Mouse (Mus musculus): Measurements from ENCODE around the gene Lurap1l.

The Lurap1l gene

GRCm38 (mm10) chr4:80910481-80910870 lies at the start of gene Lurap1l:
TSS of gene Lurap1l (plus strand) at chr4:80910646.
- Histone ChIP-seq H3K36me3 (ENCODE audit: control insufficient read depth, insufficient read depth, low read length, poor library complexity, severe bottlenecking) (no peaks in the 10 kb centered on the region), H3K27me3 (ENCODE audit: control insufficient read depth, insufficient read depth, low read length, poor library complexity, severe bottlenecking) (no peaks in the 10 kb centered on the region)
- no peak for DNase-seq (ENCODE audit: low read depth, low spot score)

GRCm38 (mm10) chr4:80862962-80863361 lies 47.5 kb upstream of the Lurap1l start:
- Histone ChIP-seq H3K36me3 (ENCODE audit: control insufficient read depth, insufficient read depth, low read length, poor library complexity, severe bottlenecking) (no peaks in the 10 kb centered on the region), H3K27me3 (ENCODE audit: control insufficient read depth, insufficient read depth, low read length, poor library complexity, severe bottlenecking) (no peaks in the 10 kb centered on the region)
- DNase-seq (ENCODE audit: low read depth, low spot score): no peak

GRCm38 (mm10) chr4:80863906-80864305 lies 46.5 kb upstream of the Lurap1l start:
- DNase-seq (ENCODE audit: low read depth, low spot score): no peak
- no peaks in the 10 kb centered on the region for H3K27me3 ChIP-seq (ENCODE audit: control insufficient read depth, insufficient read depth, low read length, poor library complexity, severe bottlenecking)
- H3K36me3 ChIP-seq (ENCODE audit: control insufficient read depth, insufficient read depth, low read length, poor library complexity, severe bottlenecking): no peaks in the 10 kb centered on the region

- Histone ChIP-seq H3K36me3 (ENCODE audit: control insufficient read depth, insufficient read depth, low read length, poor library complexity, severe bottlenecking) (no peaks in the 10 kb centered on the region), H3K27me3 (ENCODE audit: control insufficient read depth, insufficient read depth, low read length, poor library complexity, severe bottlenecking) (no peaks in the 10 kb centered on the region)
- DNase-seq (ENCODE audit: low read depth, low spot score): no peak
These were observed 45.9 kb upstream of the Lurap1l start for GRCm38 (mm10) chr4:80864511-80864922.

DNA sequence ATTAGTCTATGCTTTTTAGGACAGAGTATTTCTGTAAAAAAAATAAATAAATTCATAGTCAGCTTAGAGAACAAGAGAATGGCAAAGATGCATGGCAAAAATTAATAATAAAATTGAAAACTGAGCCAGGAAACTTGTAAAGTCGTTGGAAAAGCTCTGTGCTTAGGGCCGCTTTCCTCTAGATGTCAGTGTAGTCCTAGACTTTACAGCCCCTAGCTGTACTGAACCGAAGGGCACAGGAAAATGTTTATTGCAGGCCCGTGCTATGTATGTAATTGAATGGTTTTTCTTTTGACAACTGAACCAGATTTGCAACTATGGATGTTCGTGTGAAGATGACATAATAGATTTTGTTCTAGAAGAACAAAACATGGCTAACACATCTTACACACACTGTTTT lies 44.4 kb upstream of the Lurap1l start:
- Histone ChIP-seq H3K27me3 (ENCODE audit: control insufficient read depth, insufficient read depth, low read length, poor library complexity, severe bottlenecking) (no peaks in the 10 kb centered on the region), H3K36me3 (ENCODE audit: control insufficient read depth, insufficient read depth, low read length, poor library complexity, severe bottlenecking) (no peaks in the 10 kb centered on the region)
- DNase-seq (ENCODE audit: low read depth, low spot score): no peak

- no peaks in the 10 kb centered on the region for H3K27me3 ChIP-seq (ENCODE audit: control insufficient read depth, insufficient read depth, low read length, poor library complexity, severe bottlenecking)
- no peaks in the 10 kb centered on the region for H3K36me3 ChIP-seq (ENCODE audit: control insufficient read depth, insufficient read depth, low read length, poor library complexity, severe bottlenecking)
- DNase-seq (ENCODE audit: low read depth, low spot score): no peak
These were observed 40.8 kb upstream of the Lurap1l start for GRCm38 (mm10) chr4:80869598-80869997.

DNA sequence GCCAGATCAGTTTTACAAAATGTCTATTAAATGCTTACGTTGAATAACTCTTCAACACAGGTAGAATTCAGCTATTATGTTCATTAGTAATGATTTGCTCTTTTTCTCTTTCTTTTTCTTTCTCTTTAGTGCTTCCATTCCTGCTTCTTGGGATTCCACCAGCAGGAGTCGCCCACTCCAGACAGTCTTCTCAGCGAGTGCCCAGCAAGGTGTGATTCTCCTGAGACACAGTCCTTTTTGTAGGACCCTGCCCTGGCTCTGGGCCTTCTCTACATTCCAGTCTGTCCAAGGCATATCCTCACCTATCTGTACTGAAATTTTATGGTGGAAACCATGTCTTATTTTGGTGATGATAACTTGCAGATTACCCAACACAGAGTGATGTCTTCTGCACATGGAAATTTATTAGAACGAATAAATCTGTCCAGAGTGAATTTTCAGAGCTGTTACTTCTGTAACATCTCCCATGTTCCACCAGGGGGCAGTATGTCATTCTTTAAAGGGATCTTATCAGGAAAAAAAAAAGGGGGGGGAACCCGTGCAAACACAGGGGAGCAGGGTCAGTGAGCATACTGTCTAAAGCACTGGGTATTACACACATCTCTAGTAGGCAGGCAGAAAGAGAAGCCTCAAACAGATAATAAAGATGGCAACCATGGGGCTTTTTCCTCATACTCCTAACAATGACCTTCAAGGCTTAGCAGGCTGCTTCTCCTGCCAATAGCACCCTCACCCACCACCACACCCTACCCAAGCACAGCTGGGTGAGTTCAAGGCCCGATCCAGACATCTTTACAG lies 37.4 kb upstream of the Lurap1l start:
- no peaks in the 10 kb centered on the region for H3K36me3 ChIP-seq (ENCODE audit: control insufficient read depth, insufficient read depth, low read length, poor library complexity, severe bottlenecking)
- no peak for DNase-seq (ENCODE audit: low read depth, low spot score)
- no peaks in the 10 kb centered on the region for H3K27me3 ChIP-seq (ENCODE audit: control insufficient read depth, insufficient read depth, low read length, poor library complexity, severe bottlenecking)

DNA sequence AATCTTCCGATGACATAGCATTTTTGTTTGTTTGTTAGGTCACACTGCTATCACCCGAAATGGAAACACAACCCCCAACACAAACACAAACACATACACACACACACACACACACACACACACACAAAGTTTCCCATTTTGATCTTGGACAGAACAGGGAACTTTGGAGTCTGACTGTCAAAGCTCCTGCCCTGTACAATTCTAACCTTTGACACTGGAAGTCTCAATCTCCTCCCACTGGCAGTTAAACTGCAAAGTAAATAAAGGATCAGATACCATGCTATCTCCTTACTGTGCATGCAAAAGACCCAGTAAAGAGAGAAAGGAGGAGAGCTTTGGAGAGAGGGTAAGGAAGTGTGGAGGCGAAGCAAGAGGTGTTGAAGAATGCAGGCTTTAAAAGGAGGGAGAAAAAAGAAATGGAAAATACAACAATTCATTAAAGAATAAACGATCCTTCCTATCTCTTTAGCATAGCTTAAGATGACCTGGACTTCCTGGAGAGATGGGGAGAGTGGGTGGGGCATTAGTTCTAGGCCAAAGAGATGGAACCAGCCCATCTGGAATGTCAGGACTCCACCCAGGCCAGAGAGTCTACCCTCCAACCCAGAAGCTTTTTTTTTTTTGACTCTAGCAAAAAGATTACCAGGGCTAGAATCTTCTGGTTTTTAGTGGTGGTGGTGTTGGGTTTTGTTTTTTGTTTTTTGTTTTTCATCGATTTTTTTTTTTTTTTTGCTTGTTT lies 36.2 kb upstream of the Lurap1l start:
- no peaks in the 10 kb centered on the region for H3K27me3 ChIP-seq (ENCODE audit: control insufficient read depth, insufficient read depth, low read length, poor library complexity, severe bottlenecking)
- H3K36me3 ChIP-seq (ENCODE audit: control insufficient read depth, insufficient read depth, low read length, poor library complexity, severe bottlenecking): no peaks in the 10 kb centered on the region
- DNase-seq (ENCODE audit: low read depth, low spot score): no peak

- no peak for DNase-seq (ENCODE audit: low read depth, low spot score)
- Histone ChIP-seq H3K36me3 (ENCODE audit: control insufficient read depth, insufficient read depth, low read length, poor library complexity, severe bottlenecking) (no peaks in the 10 kb centered on the region), H3K27me3 (ENCODE audit: control insufficient read depth, insufficient read depth, low read length, poor library complexity, severe bottlenecking) (no peaks in the 10 kb centered on the region)
These were observed 35.4 kb upstream of the Lurap1l start for GRCm38 (mm10) chr4:80875055-80875454.

DNA sequence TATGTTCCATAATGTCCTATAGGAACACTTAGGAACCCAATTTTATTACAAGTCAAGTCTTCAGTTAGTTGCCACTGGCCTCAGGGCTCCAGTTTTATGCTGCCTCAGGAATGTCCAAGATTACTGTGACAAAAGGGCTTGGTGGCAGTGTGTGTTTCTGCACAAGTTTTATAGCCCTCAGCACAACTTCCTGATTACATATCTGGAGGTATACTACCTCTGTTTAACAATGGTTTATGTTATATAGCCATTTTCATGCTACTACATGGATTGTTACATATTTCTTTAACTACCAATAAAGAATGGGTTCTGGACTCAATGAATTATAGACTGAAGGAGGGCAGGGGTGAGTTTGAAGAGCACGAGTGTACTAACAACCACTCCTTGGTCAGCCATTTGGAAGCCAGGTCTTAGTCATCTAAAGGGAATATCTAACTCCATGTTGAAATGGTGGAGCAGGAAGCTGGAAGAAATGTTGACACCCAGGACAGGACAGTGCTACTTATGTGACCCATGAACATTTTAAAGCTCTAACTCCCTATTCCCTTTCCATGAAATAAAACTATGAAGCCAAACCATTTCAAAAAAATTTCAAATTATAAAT lies 28.3 kb upstream of the Lurap1l start:
- no peak for DNase-seq (ENCODE audit: low read depth, low spot score)
- Histone ChIP-seq H3K27me3 (ENCODE audit: control insufficient read depth, insufficient read depth, low read length, poor library complexity, severe bottlenecking) (no peaks in the 10 kb centered on the region), H3K36me3 (ENCODE audit: control insufficient read depth, insufficient read depth, low read length, poor library complexity, severe bottlenecking) (no peaks in the 10 kb centered on the region)

- Histone ChIP-seq H3K27me3 (ENCODE audit: control insufficient read depth, insufficient read depth, low read length, poor library complexity, severe bottlenecking) (no peaks in the 10 kb centered on the region), H3K36me3 (ENCODE audit: control insufficient read depth, insufficient read depth, low read length, poor library complexity, severe bottlenecking) (no peaks in the 10 kb centered on the region)
- DNase-seq (ENCODE audit: low read depth, low spot score): no peak
These were observed 23.8 kb upstream of the Lurap1l start for GRCm38 (mm10) chr4:80886631-80887030.

DNA sequence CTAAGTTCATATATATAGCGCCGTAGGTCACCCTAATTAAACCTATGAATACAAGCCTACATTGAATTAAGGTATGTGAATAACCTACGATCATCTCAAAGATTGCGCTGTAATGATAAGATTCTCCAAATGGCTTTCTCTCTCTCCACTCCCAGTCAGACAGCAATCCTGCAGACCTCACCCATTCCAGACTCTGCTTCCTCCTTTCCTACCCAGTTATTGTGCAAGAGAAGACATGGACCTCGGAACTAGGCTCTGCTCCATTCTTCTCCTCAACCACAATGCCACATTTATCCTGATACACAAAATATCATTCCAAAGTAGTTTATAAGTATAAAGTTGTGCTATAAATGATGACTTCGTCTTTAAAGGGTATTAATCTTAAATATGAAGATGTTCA lies 19.4 kb upstream of the Lurap1l start:
- H3K27me3 ChIP-seq (ENCODE audit: control insufficient read depth, insufficient read depth, low read length, poor library complexity, severe bottlenecking): no peaks in the 10 kb centered on the region
- no peak for DNase-seq (ENCODE audit: low read depth, low spot score)
- H3K36me3 ChIP-seq (ENCODE audit: control insufficient read depth, insufficient read depth, low read length, poor library complexity, severe bottlenecking): no peaks in the 10 kb centered on the region

DNA sequence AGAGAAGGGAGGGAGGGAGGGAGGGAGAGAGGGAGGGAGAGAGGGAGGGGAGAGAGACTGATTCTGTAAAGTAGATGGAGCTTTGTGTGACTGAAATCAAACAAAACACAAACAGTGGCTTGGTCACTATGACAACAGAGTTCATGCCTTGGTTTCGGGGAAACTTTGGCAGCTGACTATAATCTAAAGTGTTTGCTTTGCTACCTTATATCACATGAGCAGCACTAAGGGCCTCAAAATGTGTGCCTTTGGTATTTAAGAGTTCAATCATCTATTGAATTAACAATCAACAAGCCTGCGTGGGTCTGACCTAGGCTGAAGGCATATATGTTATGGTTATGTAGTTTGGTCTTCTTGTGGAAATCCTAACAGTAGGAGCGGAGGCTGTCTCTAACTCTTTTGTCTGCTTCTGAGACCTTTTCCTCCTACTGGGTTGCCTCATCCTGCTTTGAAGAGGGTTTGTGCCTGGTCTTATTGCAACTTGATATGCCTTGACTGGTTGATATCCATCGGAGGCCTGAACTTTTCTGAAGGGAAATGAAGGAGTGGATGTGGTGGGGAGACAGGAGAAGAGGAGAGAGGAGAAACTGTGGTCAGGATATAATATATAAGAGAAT lies 15.1 kb upstream of the Lurap1l start:
- DNase-seq (ENCODE audit: low read depth, low spot score): no peak
- Histone ChIP-seq H3K36me3 (ENCODE audit: control insufficient read depth, insufficient read depth, low read length, poor library complexity, severe bottlenecking) (no peaks in the 10 kb centered on the region), H3K27me3 (ENCODE audit: control insufficient read depth, insufficient read depth, low read length, poor library complexity, severe bottlenecking) (no peaks in the 10 kb centered on the region)

- Histone ChIP-seq H3K27me3 (ENCODE audit: control insufficient read depth, insufficient read depth, low read length, poor library complexity, severe bottlenecking) (no peaks in the 10 kb centered on the region), H3K36me3 (ENCODE audit: control insufficient read depth, insufficient read depth, low read length, poor library complexity, severe bottlenecking) (no peaks in the 10 kb centered on the region)
- DNase-seq (ENCODE audit: low read depth, low spot score): no peak
These were observed 3.7 kb upstream of the Lurap1l start for GRCm38 (mm10) chr4:80906726-80907125.

GRCm38 (mm10) chr4:80907973-80908372 lies 2.5 kb upstream of the Lurap1l start:
- Histone ChIP-seq H3K27me3 (ENCODE audit: control insufficient read depth, insufficient read depth, low read length, poor library complexity, severe bottlenecking) (no peaks in the 10 kb centered on the region), H3K36me3 (ENCODE audit: control insufficient read depth, insufficient read depth, low read length, poor library complexity, severe bottlenecking) (no peaks in the 10 kb centered on the region)
- DNase-seq (ENCODE audit: low read depth, low spot score): no peak
